Mouse (Mus musculus) cerebellum, postnatal 4 days (tissue): ENCODE measurements around the gene Insr.
"Not testable (repeated sequence)": the region's sequence is repeated elsewhere in the genome, so short reads cannot be mapped to it uniquely, and the experiment has no call there.

Experiments used
- DNase-seq, 2 experiments: peaks; one replicate each; pipeline ENCODE4 v3.0.0; 2022; ENCODE audit warnings: low spot score in 2 of 2, mixed read lengths in 1 of 2

Insr gene

GRCm38 (mm10) chr8:3232601-3233000, 46.8 kb downstream of the Insr start:
- DNase-seq: no peak

GRCm38 (mm10) chr8:3230118-3231060, 49.0 kb downstream of the Insr start:
- no peak for DNase-seq

- no peak for DNase-seq
These were observed 52.0 kb downstream of the Insr start for GRCm38 (mm10) chr8:3227423-3227822.

- DNase-seq: no peak
These were observed 53.7 kb downstream of the Insr start for GRCm38 (mm10) chr8:3225731-3226130.

GRCm38 (mm10) chr8:3225184-3225583, 54.2 kb downstream of the Insr start:
- no peak for DNase-seq

GRCm38 (mm10) chr8:3222636-3222965, 56.8 kb downstream of the Insr start:
- DNase-seq: no peak

- no peak for DNase-seq
These were observed 57.3 kb downstream of the Insr start for GRCm38 (mm10) chr8:3221960-3222635.

GRCm38 (mm10) chr8:3221047-3221959, 58.1 kb downstream of the Insr start:
- DNase-seq: peak; percentile 76 to 84

- peak in 1 of 2 experiments; percentile 25 for DNase-seq
These were observed 58.9 kb downstream of the Insr start for GRCm38 (mm10) chr8:3220502-3220901.

GRCm38 (mm10) chr8:3219921-3220411, 59.5 kb downstream of the Insr start:
- DNase-seq: peak in 1 of 2 experiments; percentile 3

GRCm38 (mm10) chr8:3219266-3219665, 60.2 kb downstream of the Insr start:
- DNase-seq: no peak

GRCm38 (mm10) chr8:3216541-3217092, 62.8 kb downstream of the Insr start:
- no peak for DNase-seq

GRCm38 (mm10) chr8:3215561-3215960, 63.9 kb downstream of the Insr start:
- no peak for DNase-seq

- no peak for DNase-seq
These were observed 64.8 kb downstream of the Insr start for GRCm38 (mm10) chr8:3214601-3215000.

- no peak for DNase-seq
These were observed 68.0 kb downstream of the Insr start for GRCm38 (mm10) chr8:3211456-3211855.

- no peak for DNase-seq
These were observed 69.5 kb downstream of the Insr start for GRCm38 (mm10) chr8:3209960-3210359.

GRCm38 (mm10) chr8:3209268-3209667, 70.1 kb downstream of the Insr start:
- no peak for DNase-seq

GRCm38 (mm10) chr8:3208729-3209128, 70.7 kb downstream of the Insr start:
- no peak for DNase-seq

- no peak for DNase-seq
These were observed 74.5 kb downstream of the Insr start for GRCm38 (mm10) chr8:3204758-3205443.

- DNase-seq: no peak
These were observed 76.6 kb downstream of the Insr start for GRCm38 (mm10) chr8:3202792-3203191.

GRCm38 (mm10) chr8:3194297-3194696, 85.1 kb downstream of the Insr start:
- DNase-seq: not testable (repeated sequence)
